Mouse (Mus musculus) small intestine, adult 2 months (tissue): ENCODE results near the gene Ybx2.

ENCODE experiments used
- CTCF ChIP-seq: fragments of 200-500 bp; IDR thresholded peaks from 2 replicates; pipeline ENCODE4 v1.5.1; 2012; ENCODE audit warnings: low read depth, mild to moderate bottlenecking, control low read depth, inconsistent platforms, low read length, moderate library complexity, mixed read lengths; ENCODE audit not compliant: insufficient replicate concordance, insufficient read length; ENCODE audit errors: extremely low read depth
- POLR2A ChIP-seq: fragments of 200-500 bp; IDR thresholded peaks from 2 replicates; pipeline ENCODE4 v1.6.1; 2012; ENCODE audit warnings: low read depth, mild to moderate bottlenecking, control low read depth, inconsistent platforms, low read length, moderate library complexity

DNA sequence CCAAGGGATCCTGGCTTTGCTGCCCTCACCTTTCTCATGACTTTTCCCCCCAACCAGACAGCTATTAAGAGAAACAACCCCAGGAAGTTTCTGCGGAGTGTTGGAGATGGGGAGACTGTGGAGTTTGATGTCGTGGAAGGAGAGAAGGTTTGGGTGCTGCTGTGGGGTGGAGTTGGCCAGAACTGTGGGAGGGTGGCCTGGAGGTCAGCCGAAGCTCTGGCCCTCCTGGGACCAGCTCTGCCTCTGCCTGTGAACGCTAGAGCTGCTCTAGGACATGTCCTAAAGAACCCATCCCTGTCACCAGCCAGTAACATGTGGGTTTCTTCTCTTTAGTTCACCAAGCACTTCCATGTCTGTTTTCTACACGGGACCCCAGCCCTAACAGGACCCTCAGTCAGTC is 3.6 kb downstream of the Ybx2 start:
- TF ChIP-seq CTCF (no peak), POLR2A (no peak)
